Mouse (Mus musculus): ENCODE data around the gene Ndfip2. TPM values are rescaled to one million over a fixed set of nuclear protein-coding genes. Genes with fewer than 3 reads are reported as not detected.

The Ndfip2 gene
- total RNA-seq (2012; rRNA removed) (13.7 and 16.6 TPM in 2 replicates), polyA plus RNA-seq (2012; ENCODE audit: insufficient read depth in 1 of 2, insufficient read length in 2 of 2, low read depth in 1 of 2, low replicate concordance in 2 of 2, missing spikeins in 1 of 2) (10 to 100 TPM in 1 of 2 experiments, not detected in 1; 26.3 TPM)

GRCm38 (mm10) chr14:105258379-105259034, at the start of gene Ndfip2:
Gene Ndfip2 (plus strand): TSS chr14:105258573.
- Histone ChIP-seq H3K4me3 (ENCODE audit: control insufficient read depth in 1 of 2, insufficient read depth in 1 of 2, low read depth in 2 of 2, low read length in 2 of 2) (peak within 1 kb of the TSS; percentile 81 to 93), H3K9me3 (replicated peaks; ENCODE audit: insufficient read depth, low read length) (no peaks in the 10 kb centered on the region), H3K36me3 (ENCODE audit: control insufficient read depth in 1 of 2, insufficient read depth in 2 of 2, low read length in 2 of 2) (peaks cover 0 to 5% of the 10 kb centered on the region in 2 experiments; a peak in 3 of 4 replicates), H3K9ac (ENCODE audit: control insufficient read depth, low read depth, low read length, poor library complexity, severe bottlenecking) (peak within 1 kb of the TSS; percentile 84), H3K79me2 (ENCODE audit: control insufficient read depth, insufficient read depth, low read length, poor library complexity) (peaks cover 16% of the 10 kb centered on the region), H3K4me1 (ENCODE audit: control insufficient read depth in 1 of 2, insufficient read depth in 2 of 2, low read length in 2 of 2) (no peaks in the 10 kb centered on the region), H3K27ac (ENCODE audit: control insufficient read depth, low read depth, low read length) (peak within 1 kb of the TSS; percentile 41), H3K27me3 (ENCODE audit: control insufficient read depth in 1 of 2, insufficient read depth in 2 of 2, low read length in 2 of 2) (no peaks in the 10 kb centered on the region; a peak in 1 of 4 replicates)
- no peak for TF ChIP-seq BHLHE40 (IDR thresholded peaks at IDR 0.05; ENCODE audit: borderline replicate concordance, low read depth, low read length)
- no peak for TF ChIP-seq POLR2AphosphoS2 (IDR thresholded peaks at IDR 0.05; ENCODE audit: low read length)
- TF ChIP-seq POLR2A (IDR thresholded peaks at IDR 0.05; ENCODE audit: control insufficient read depth in 1 of 2, insufficient read depth in 1 of 2, low read depth in 1 of 2, low read length in 2 of 2, poor library complexity in 1 of 2) = peak; percentile 64 to 84; a peak in 3 of 4 replicates
- TF ChIP-seq NRF1 (IDR thresholded peaks at IDR 0.05; ENCODE audit: insufficient read depth, low read depth, low read length, poor library complexity, severe bottlenecking) = peak; percentile 98
- TF ChIP-seq NELFE (IDR thresholded peaks at IDR 0.05; ENCODE audit: low read depth, low read length) = 0 out of 2 replicates have a peak, but pooled peaks have one; percentile 55
- TF ChIP-seq ZMIZ1 (IDR thresholded peaks at IDR 0.05; ENCODE audit: low read depth, low read length) = peak; percentile 59; the same call in 1 of the 2 replicates
- peak; percentile 27; the same call in 1 of the 2 replicates for TF ChIP-seq TCF12 (IDR thresholded peaks at IDR 0.05; ENCODE audit: low read depth, low read length)
- TF ChIP-seq ELF1 (IDR thresholded peaks at IDR 0.05; ENCODE audit: low read depth, low read length) = 0 out of 2 replicates have a peak, but pooled peaks have one; percentile 50
- 0 out of 2 replicates have a peak, but pooled peaks have one; percentile 72 for TF ChIP-seq UBTF (IDR thresholded peaks at IDR 0.05; ENCODE audit: borderline replicate concordance, insufficient read depth, low read depth, low read length)
- peak; percentile 75 for TF ChIP-seq HCFC1 (IDR thresholded peaks at IDR 0.05; ENCODE audit: low read depth, low read length)
- TF ChIP-seq ZNF384 (IDR thresholded peaks at IDR 0.05; ENCODE audit: low read depth, low read length) = peak; percentile 86
- peak; percentile 38; the same call in 1 of the 2 replicates for TF ChIP-seq SIN3A (IDR thresholded peaks at IDR 0.05; ENCODE audit: low read length)
- TF ChIP-seq EP300 (IDR thresholded peaks at IDR 0.05; ENCODE audit: low read depth in 1 of 2, low read length in 2 of 2) = no peak
- no peak for TF ChIP-seq CTCF (IDR thresholded peaks at IDR 0.05 in 2 of 3, conservative IDR thresholded peaks at IDR 0.05 in 1 of 3; ENCODE audit: control insufficient read depth in 1 of 3, insufficient read depth in 1 of 3, low read depth in 2 of 3, low read length in 3 of 3, poor library complexity in 1 of 3, severe bottlenecking in 1 of 3)
- DNase-seq (ENCODE audit: low read depth, low spot score) = peak; percentile 92

- no peak for TF ChIP-seq TAL1 (IDR thresholded peaks at IDR 0.05; ENCODE audit: low read length)
- no peak for TF ChIP-seq ZMIZ1 (IDR thresholded peaks at IDR 0.05; ENCODE audit: low read depth, low read length)
- no peak for TF ChIP-seq ZKSCAN1 (IDR thresholded peaks at IDR 0.05; ENCODE audit: low read depth, low read length)
- no peak for TF ChIP-seq TBP (IDR thresholded peaks at IDR 0.05; ENCODE audit: low read depth, low read length)
- no peak for TF ChIP-seq ZNF384 (IDR thresholded peaks at IDR 0.05; ENCODE audit: low read depth, low read length)
- TF ChIP-seq POLR2A (IDR thresholded peaks at IDR 0.05; ENCODE audit: control insufficient read depth in 1 of 2, insufficient read depth in 1 of 2, low read depth in 1 of 2, low read length in 2 of 2, poor library complexity in 1 of 2) = no peak
- no peak for TF ChIP-seq ETS1 (IDR thresholded peaks at IDR 0.05; ENCODE audit: low read depth, low read length)
- TF ChIP-seq E2F4 (IDR thresholded peaks at IDR 0.05; ENCODE audit: borderline replicate concordance, low read depth, low read length) = no peak
- TF ChIP-seq USF2 (IDR thresholded peaks at IDR 0.05; ENCODE audit: borderline replicate concordance in 1 of 2, insufficient read depth in 1 of 2, low read depth in 1 of 2, low read length in 2 of 2) = no peak
- TF ChIP-seq ELF1 (IDR thresholded peaks at IDR 0.05; ENCODE audit: low read depth, low read length) = no peak
- TF ChIP-seq ZC3H11A (IDR thresholded peaks at IDR 0.05; ENCODE audit: low read depth, low read length) = no peak
- no peak for TF ChIP-seq SMC3 (IDR thresholded peaks at IDR 0.05; ENCODE audit: low read depth, low read length)
- no peak for TF ChIP-seq JUND (IDR thresholded peaks at IDR 0.05; ENCODE audit: low read depth, low read length)
Observed at GRCm38 (mm10) chr14:105219525-105220376, 38.6 kb upstream of the Ndfip2 start.

More at GRCm38 (mm10) chr14:105219525-105220376, 38.6 kb upstream of the Ndfip2 start:
- no peak overlapping the region for H3K9ac ChIP-seq (ENCODE audit: control insufficient read depth, low read depth, low read length, poor library complexity, severe bottlenecking)
- no peak for DNase-seq (ENCODE audit: low read depth, low spot score)
- no peaks in the 10 kb centered on the region for H3K79me2 ChIP-seq (ENCODE audit: control insufficient read depth, insufficient read depth, low read length, poor library complexity)
- no peaks in the 10 kb centered on the region for H3K36me3 ChIP-seq (ENCODE audit: control insufficient read depth in 1 of 2, insufficient read depth in 2 of 2, low read length in 2 of 2)
- no peaks in the 10 kb centered on the region for H3K4me1 ChIP-seq (ENCODE audit: control insufficient read depth in 1 of 2, insufficient read depth in 2 of 2, low read length in 2 of 2)
- H3K4me3 ChIP-seq (ENCODE audit: control insufficient read depth in 1 of 2, insufficient read depth in 1 of 2, low read depth in 2 of 2, low read length in 2 of 2) = no peak overlapping the region
- H3K9me3 ChIP-seq (replicated peaks; ENCODE audit: insufficient read depth, low read length) = no peaks in the 10 kb centered on the region
- no peak overlapping the region for H3K27ac ChIP-seq (ENCODE audit: control insufficient read depth, low read depth, low read length)
- H3K27me3 ChIP-seq (ENCODE audit: control insufficient read depth in 1 of 2, insufficient read depth in 2 of 2, low read length in 2 of 2) = no peaks in the 10 kb centered on the region
